Mouse (Mus musculus): Measurements from ENCODE around the gene Hlcs.

- TF ChIP-seq CTCF (IDR thresholded peaks at IDR 0.05; ENCODE audit: insufficient read depth, low read length), result no peak
- TF ChIP-seq POLR2A (IDR thresholded peaks at IDR 0.05; ENCODE audit: borderline replicate concordance, extremely low read depth, low read depth, low read length), result no peak
These were observed 35.4 kb upstream of the Hlcs start for GRCm38 (mm10) chr16:94348779-94349178.

All from lung, adult 2 months (tissue).